Mouse (Mus musculus): ENCODE data around the gene Mrpl47. TPM values are rescaled to one million over a fixed set of nuclear protein-coding genes. Genes with fewer than 3 reads are reported as not detected.
"Not testable (repeated sequence)": the region's sequence is repeated elsewhere in the genome, so short reads cannot be mapped to it uniquely, and the experiment has no call there.

Mrpl47 gene
- polyA plus RNA-seq, 1 experiment from 2014 or later = 31.0 TPM

- no peak for ATAC-seq
- Histone ChIP-seq H3K27me3 (replicated peaks; ENCODE audit: control insufficient read depth, insufficient read depth, low read length) (no peaks in the 10 kb centered on the region), H3K27ac (ENCODE audit: low read depth, low read length) (no peak overlapping the region), H3K4me3 (ENCODE audit: low read depth, low read length) (no peak overlapping the region), H3K9ac (ENCODE audit: low read depth, low read length) (no peak overlapping the region), H3K36me3 (ENCODE audit: control insufficient read depth, insufficient read depth) (peaks cover 61% of the 10 kb centered on the region), H3K4me1 (replicated peaks; ENCODE audit: control insufficient read depth, insufficient read depth, low read length) (0 out of 2 replicates have a peak, but pooled peaks cover 3% of the 10 kb centered on the region), H3K4me2 (replicated peaks; ENCODE audit: low read depth) (no peak overlapping the region), H3K9me3 (ENCODE audit: control insufficient read depth) (no peaks in the 10 kb centered on the region)
- TF ChIP-seq CTCF (IDR thresholded peaks at IDR 0.05; ENCODE audit: low read depth) = no peak
- 87% methylated on average over 3 of the region's 3 CpGs for WGBS
Observed at GRCm38 (mm10) chr3:32713711-32714110, 23.7 kb downstream of the Mrpl47 start.

- no peaks in the 10 kb centered on the region for H3K27me3 ChIP-seq (replicated peaks; ENCODE audit: control insufficient read depth, insufficient read depth, low read length)
- peak overlapping the region; percentile 90 for H3K27ac ChIP-seq (ENCODE audit: low read depth, low read length)
- H3K4me3 ChIP-seq (ENCODE audit: low read depth, low read length) = peak overlapping the region; percentile 98
- no peak for TF ChIP-seq CTCF (IDR thresholded peaks at IDR 0.05; ENCODE audit: low read depth)
- 5% methylated on average over 9 of the region's 9 CpGs for WGBS
- ATAC-seq = no peak
- 0 out of 2 replicates have a peak, but pooled peaks cover 3% of the 10 kb centered on the region for H3K4me1 ChIP-seq (replicated peaks; ENCODE audit: control insufficient read depth, insufficient read depth, low read length)
- H3K36me3 ChIP-seq (ENCODE audit: control insufficient read depth, insufficient read depth) = peaks cover 26% of the 10 kb centered on the region
- no peaks in the 10 kb centered on the region for H3K9me3 ChIP-seq (ENCODE audit: control insufficient read depth)
- H3K9ac ChIP-seq (ENCODE audit: low read depth, low read length) = peak overlapping the region; percentile 93
- peak overlapping the region; percentile 78 for H3K4me2 ChIP-seq (replicated peaks; ENCODE audit: low read depth)
Observed at GRCm38 (mm10) chr3:32709388-32709787, 28.0 kb downstream of the Mrpl47 start.

- under 1% methylated on average over 87 of the region's 90 CpGs for WGBS
- H3K27ac ChIP-seq (ENCODE audit: low read depth, low read length) = peak overlapping the region; percentile 90
- peak; percentile 100 for ATAC-seq
- no peaks in the 10 kb centered on the region for H3K27me3 ChIP-seq (replicated peaks; ENCODE audit: control insufficient read depth, insufficient read depth, low read length)
- 0 out of 2 replicates have a peak, but pooled peaks cover 3% of the 10 kb centered on the region for H3K4me1 ChIP-seq (replicated peaks; ENCODE audit: control insufficient read depth, insufficient read depth, low read length)
- H3K9me3 ChIP-seq (ENCODE audit: control insufficient read depth) = no peaks in the 10 kb centered on the region
- H3K4me2 ChIP-seq (replicated peaks; ENCODE audit: low read depth) = peak overlapping the region; percentile 78
- H3K36me3 ChIP-seq (ENCODE audit: control insufficient read depth, insufficient read depth) = peaks cover 18% of the 10 kb centered on the region
- TF ChIP-seq CTCF (IDR thresholded peaks at IDR 0.05; ENCODE audit: low read depth) = peak; percentile 44
- H3K4me3 ChIP-seq (ENCODE audit: low read depth, low read length) = peak overlapping the region; percentile 98
- H3K9ac ChIP-seq (ENCODE audit: low read depth, low read length) = peak overlapping the region; percentile 93
Observed at GRCm38 (mm10) chr3:32708368-32709231, 28.8 kb downstream of the Mrpl47 start.

GRCm38 (mm10) chr3:32708052-32708367 lies 29.4 kb downstream of the Mrpl47 start:
- Histone ChIP-seq H3K4me2 (replicated peaks; ENCODE audit: low read depth) (peak overlapping the region; percentile 78), H3K4me3 (ENCODE audit: low read depth, low read length) (peak overlapping the region; percentile 98), H3K36me3 (ENCODE audit: control insufficient read depth, insufficient read depth) (peaks cover 12% of the 10 kb centered on the region), H3K4me1 (replicated peaks; ENCODE audit: control insufficient read depth, insufficient read depth, low read length) (0 out of 2 replicates have a peak, but pooled peaks cover 3% of the 10 kb centered on the region), H3K9me3 (ENCODE audit: control insufficient read depth) (no peaks in the 10 kb centered on the region), H3K9ac (ENCODE audit: low read depth, low read length) (no peak overlapping the region), H3K27me3 (replicated peaks; ENCODE audit: control insufficient read depth, insufficient read depth, low read length) (no peaks in the 10 kb centered on the region), H3K27ac (ENCODE audit: low read depth, low read length) (no peak overlapping the region)
- no peak for TF ChIP-seq CTCF (IDR thresholded peaks at IDR 0.05; ENCODE audit: low read depth)
- WGBS = 6% methylated on average over 4 of the region's 4 CpGs
- ATAC-seq = no peak

GRCm38 (mm10) chr3:32705647-32706348 lies 31.6 kb downstream of the Mrpl47 start, which contains the start of gene Actl6a:
Gene Actl6a, plus strand, starts transcription at chr3:32706298.
- H3K4me1 ChIP-seq (replicated peaks; ENCODE audit: control insufficient read depth, insufficient read depth, low read length); H3K9ac ChIP-seq (ENCODE audit: low read depth, low read length); H3K27me3 ChIP-seq (replicated peaks; ENCODE audit: control insufficient read depth, insufficient read depth, low read length); H3K36me3 ChIP-seq (ENCODE audit: control insufficient read depth, insufficient read depth); ATAC-seq; H3K4me3 ChIP-seq (ENCODE audit: low read depth, low read length); H3K9me3 ChIP-seq (ENCODE audit: control insufficient read depth); H3K4me2 ChIP-seq (replicated peaks; ENCODE audit: low read depth); H3K27ac ChIP-seq (ENCODE audit: low read depth, low read length): not testable (repeated sequence)
- 77% methylated on average over 9 of the region's 9 CpGs for WGBS

- H3K4me1 ChIP-seq (replicated peaks; ENCODE audit: control insufficient read depth, insufficient read depth, low read length); H3K27ac ChIP-seq (ENCODE audit: low read depth, low read length); H3K27me3 ChIP-seq (replicated peaks; ENCODE audit: control insufficient read depth, insufficient read depth, low read length); H3K9ac ChIP-seq (ENCODE audit: low read depth, low read length); H3K4me3 ChIP-seq (ENCODE audit: low read depth, low read length); ATAC-seq; H3K9me3 ChIP-seq (ENCODE audit: control insufficient read depth); H3K36me3 ChIP-seq (ENCODE audit: control insufficient read depth, insufficient read depth); H3K4me2 ChIP-seq (replicated peaks; ENCODE audit: low read depth): not testable (repeated sequence)
- WGBS = 83% methylated on average over 10 of the region's 10 CpGs
Observed at GRCm38 (mm10) chr3:32704632-32705031, 32.8 kb downstream of the Mrpl47 start.

- H3K9ac ChIP-seq (ENCODE audit: low read depth, low read length); H3K9me3 ChIP-seq (ENCODE audit: control insufficient read depth); H3K27ac ChIP-seq (ENCODE audit: low read depth, low read length); H3K4me3 ChIP-seq (ENCODE audit: low read depth, low read length); H3K4me2 ChIP-seq (replicated peaks; ENCODE audit: low read depth); H3K27me3 ChIP-seq (replicated peaks; ENCODE audit: control insufficient read depth, insufficient read depth, low read length); ATAC-seq; H3K36me3 ChIP-seq (ENCODE audit: control insufficient read depth, insufficient read depth); H3K4me1 ChIP-seq (replicated peaks; ENCODE audit: control insufficient read depth, insufficient read depth, low read length): not testable (repeated sequence)
- 91% methylated on average over 6 of the region's 6 CpGs for WGBS
Observed at GRCm38 (mm10) chr3:32704021-32704420, 33.4 kb downstream of the Mrpl47 start.
